Mouse (Mus musculus) monocyte, adult 5-6 weeks (primary cell): ENCODE measurements around the gene Olfr624. TPM values are rescaled to one million over a fixed set of nuclear protein-coding genes. Genes with fewer than 3 reads are reported as not detected.
"Not testable (repeated sequence)": the region's sequence is repeated elsewhere in the genome, so short reads cannot be mapped to it uniquely, and the experiment has no call there.

Experiments
- ATAC-seq: fragments of 153-309, 156-312 bp; replicated peaks from 2 replicates; pipeline ENCODE4 v1.8.0; 2017; ENCODE audit warnings: mild to moderate bottlenecking; ENCODE audit not compliant: low TSS enrichment, insufficient number of reproducible peaks, severe bottlenecking, poor library complexity, low FRiP score
- total RNA-seq: library from RNA; stranded (forward); fragments of 200-1000, 200-491, 200-594 nt; gene quantifications from 3 replicates; pipeline ENCODE4 v1.2.3, GENCODE M21; 2017

The Olfr624 gene
- not detected in 3 replicates for total RNA-seq

GRCm38 (mm10) chr7:103671091-103671490, at the start of gene Olfr624:
Gene Olfr624 (minus strand): TSS chr7:103671191.
- ATAC-seq, result no peak

GRCm38 (mm10) chr7:103716398-103716797, 45.4 kb upstream of the Olfr624 start:
- ATAC-seq, result not testable (repeated sequence)

- ATAC-seq, result no peak
Measured at GRCm38 (mm10) chr7:103714371-103714770, 43.4 kb upstream of the Olfr624 start, which contains the start of gene Olfr243. Gene Olfr243 (plus strand): TSS chr7:103714671.

GRCm38 (mm10) chr7:103712024-103712423, 41.0 kb upstream of the Olfr624 start:
- no peak for ATAC-seq

GRCm38 (mm10) chr7:103699469-103699868, 28.5 kb upstream of the Olfr624 start:
- ATAC-seq, result no peak

GRCm38 (mm10) chr7:103682420-103682819, 11.4 kb upstream of the Olfr624 start, which contains the start of gene Olfr625-ps1:
Gene Olfr625-ps1 (plus strand): TSS chr7:103682720.
- no peak for ATAC-seq

GRCm38 (mm10) chr7:103663598-103663997, 7.4 kb downstream of the Olfr624 start, which contains the start of gene Olfr623:
Gene Olfr623 (minus strand): TSS chr7:103663698.
- ATAC-seq, result no peak

GRCm38 (mm10) chr7:103644070-103644469, 26.9 kb downstream of the Olfr624 start:
- ATAC-seq, result no peak

GRCm38 (mm10) chr7:103642602-103643001, 28.4 kb downstream of the Olfr624 start, which contains the start of gene Olfr622:
Gene Olfr622 (minus strand): TSS chr7:103642702.
- no peak for ATAC-seq

GRCm38 (mm10) chr7:103636795-103637194, 34.2 kb downstream of the Olfr624 start:
- ATAC-seq, result no peak

Other genes starting within 250 kb of the Olfr624 start
- gene Olfr605, start 225.8 kb downstream of the Olfr624 start, total RNA-seq, result not detected in 3 replicates
- not detected in 3 replicates for gene Olfr606, start 222.1 kb downstream of the Olfr624 start, total RNA-seq
- not detected in 3 replicates for gene Olfr607, start 207.0 kb downstream of the Olfr624 start, total RNA-seq
- gene Olfr608, start 201.3 kb downstream of the Olfr624 start, total RNA-seq, result not detected in 3 replicates
- gene Olfr609, start 173.1 kb downstream of the Olfr624 start, total RNA-seq, result not detected in 3 replicates
- not detected in 3 replicates for gene Olfr610, start 159.1 kb downstream of the Olfr624 start, total RNA-seq
- gene Olfr611, start 150.3 kb downstream of the Olfr624 start, total RNA-seq, result not detected in 3 replicates
- gene Olfr612, start 128.5 kb downstream of the Olfr624 start, total RNA-seq, result not detected in 3 replicates
- not detected in 3 replicates for gene Olfr613, start 123.1 kb downstream of the Olfr624 start, total RNA-seq
- gene Olfr615, start 115.1 kb downstream of the Olfr624 start, total RNA-seq, result not detected in 3 replicates
- not detected in 3 replicates for gene Olfr616, start 102.0 kb downstream of the Olfr624 start, total RNA-seq
- not detected in 3 replicates for gene Olfr617, start 98.1 kb downstream of the Olfr624 start, total RNA-seq
- not detected in 3 replicates for gene Olfr618, start 81.1 kb downstream of the Olfr624 start, total RNA-seq
- not detected in 3 replicates for gene Olfr619, start 70.6 kb downstream of the Olfr624 start, total RNA-seq
- not detected in 3 replicates for gene Olfr620, start 58.7 kb downstream of the Olfr624 start, total RNA-seq
- not detected in 3 replicates for gene Olfr622, start 28.5 kb downstream of the Olfr624 start, total RNA-seq
- gene Olfr623, start 7.5 kb downstream of the Olfr624 start, total RNA-seq, result not detected in 3 replicates
- not detected in 3 replicates for gene Olfr625-ps1, start 11.5 kb upstream of the Olfr624 start, total RNA-seq
- gene Olfr243, start 43.5 kb upstream of the Olfr624 start, total RNA-seq, result not detected in 3 replicates
- not detected in 3 replicates for gene Olfr628, start 59.2 kb upstream of the Olfr624 start, total RNA-seq
- 0.39 TPM in 1 of 3 replicates, not detected in the others for gene Olfr629, start 73.8 kb upstream of the Olfr624 start, total RNA-seq
- gene Olfr630, start 86.1 kb upstream of the Olfr624 start, total RNA-seq, result not detected in 3 replicates
- not detected in 3 replicates for gene Olfr69, start 100.4 kb upstream of the Olfr624 start, total RNA-seq
- not detected in 3 replicates for gene Olfr68, start 108.5 kb upstream of the Olfr624 start, total RNA-seq
- not detected in 3 replicates for gene Olfr67, start 120.6 kb upstream of the Olfr624 start, total RNA-seq
- 142 to 1,259 TPM (median 1,026 TPM) in 3 replicates for gene Hbb-bt, start 142.8 kb upstream of the Olfr624 start, total RNA-seq
- gene Hbb-bs, start 156.9 kb upstream of the Olfr624 start, total RNA-seq, result 710 to 7,610 TPM (median 7,195 TPM) in 3 replicates
- not detected in 3 replicates for gene Hbb-bh2, start 169.3 kb upstream of the Olfr624 start, total RNA-seq
- not detected in 3 replicates for gene Hbb-bh1, start 172.0 kb upstream of the Olfr624 start, total RNA-seq
- gene Hbb-y, start 182.0 kb upstream of the Olfr624 start, total RNA-seq, result not detected in 3 replicates
- not detected in 3 replicates for gene Olfr66, start 215.1 kb upstream of the Olfr624 start, total RNA-seq
- not detected in 3 replicates for gene Olfr64, start 223.3 kb upstream of the Olfr624 start, total RNA-seq
- gene Olfr65, start 232.3 kb upstream of the Olfr624 start, total RNA-seq, result not detected in 3 replicates